Mouse (Mus musculus): ENCODE results near the gene Ints12.

The Ints12 gene

GRCm38 (mm10) chr3:133144511-133145147 is 53.0 kb downstream of the Ints12 start:
- no peak for DNase-seq (ENCODE audit: low read depth, low spot score)

- DNase-seq (ENCODE audit: low read depth, low spot score), result no peak
Observed at GRCm38 (mm10) chr3:133151629-133152028, 60.0 kb downstream of the Ints12 start.

GRCm38 (mm10) chr3:133152831-133153230 is 61.2 kb downstream of the Ints12 start:
- no peak for DNase-seq (ENCODE audit: low read depth, low spot score)

- no peak for DNase-seq (ENCODE audit: low read depth, low spot score)
Observed at GRCm38 (mm10) chr3:133153629-133154028, 62.0 kb downstream of the Ints12 start.

DNA sequence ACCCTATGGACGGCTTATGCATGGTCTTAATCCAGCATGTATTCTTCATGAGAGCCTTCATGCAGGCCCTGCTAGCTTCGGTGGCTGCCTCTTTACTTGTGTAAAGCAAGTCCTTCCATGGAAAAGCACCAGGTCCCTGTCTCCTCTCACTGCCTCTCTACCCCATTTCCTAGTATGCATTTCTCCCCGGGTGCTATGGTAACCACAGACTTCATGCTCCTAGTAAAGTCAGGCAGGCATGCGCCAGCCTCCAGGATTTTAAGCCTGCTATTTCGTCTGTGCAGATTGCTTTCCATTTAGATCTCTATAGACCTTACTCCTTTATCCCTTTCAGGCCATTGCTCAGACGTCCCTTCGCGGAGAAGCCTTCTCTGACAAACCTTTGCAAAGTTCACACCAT is 63.0 kb downstream of the Ints12 start:
- DNase-seq (ENCODE audit: low read depth, low spot score), result no peak

DNA sequence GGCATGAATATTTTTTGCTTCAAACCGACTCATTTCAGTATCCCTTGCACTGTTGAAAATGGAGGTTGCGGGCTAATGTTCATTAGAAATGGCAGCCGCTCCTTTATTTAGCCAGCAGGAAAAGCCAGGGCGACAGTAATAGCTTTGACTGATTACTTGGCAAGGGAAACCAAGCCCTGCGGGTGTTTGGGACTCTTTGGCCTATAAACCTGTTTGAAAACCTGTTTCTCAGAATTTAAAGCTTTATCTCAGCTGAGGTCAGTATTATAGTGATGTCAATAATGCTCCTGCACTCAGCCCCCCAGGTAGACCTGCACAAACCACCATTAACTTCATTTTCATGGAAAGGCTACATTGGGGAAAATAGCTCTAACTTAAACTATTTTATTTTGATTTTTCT is 66.6 kb downstream of the Ints12 start:
- DNase-seq (ENCODE audit: low read depth, low spot score), result no peak

Data from CD4-positive, CD25-positive, alpha-beta regulatory T cell, adult 2 months (primary cell).